Mouse (Mus musculus): ENCODE results near the gene Sfxn4. TPM values are rescaled to one million over a fixed set of nuclear protein-coding genes. Genes with fewer than 3 reads are reported as not detected.
A peak's percentile ranks its signal among the peaks of the same experiment; 100 is the strongest.

Gene Sfxn4
- total RNA-seq, 2 experiments from 2014 or later: 9.5 to 11.2 TPM

DNA sequence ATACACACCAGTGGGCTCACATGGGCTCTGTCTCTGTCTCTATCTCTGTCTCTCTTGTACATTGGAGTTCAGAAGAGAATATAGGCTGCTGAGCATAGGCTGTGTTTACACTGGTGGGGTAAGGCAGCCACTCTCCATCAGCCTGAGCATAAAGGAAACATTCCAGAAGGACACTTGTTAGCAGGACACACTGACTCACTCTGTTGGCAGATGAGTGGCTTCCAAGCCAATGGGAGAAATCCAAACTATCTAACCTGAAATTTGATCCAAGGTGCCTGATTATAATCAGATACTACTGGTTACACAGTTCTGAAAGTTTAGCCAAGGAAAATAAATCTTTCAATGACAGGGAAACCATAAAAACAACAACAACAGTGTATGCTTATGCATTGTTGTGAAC, 15.5 kb downstream of the Sfxn4 start:
- DNase-seq: no peak
- intact Hi-C loops (cut with DNase I): no loop called here

DNA sequence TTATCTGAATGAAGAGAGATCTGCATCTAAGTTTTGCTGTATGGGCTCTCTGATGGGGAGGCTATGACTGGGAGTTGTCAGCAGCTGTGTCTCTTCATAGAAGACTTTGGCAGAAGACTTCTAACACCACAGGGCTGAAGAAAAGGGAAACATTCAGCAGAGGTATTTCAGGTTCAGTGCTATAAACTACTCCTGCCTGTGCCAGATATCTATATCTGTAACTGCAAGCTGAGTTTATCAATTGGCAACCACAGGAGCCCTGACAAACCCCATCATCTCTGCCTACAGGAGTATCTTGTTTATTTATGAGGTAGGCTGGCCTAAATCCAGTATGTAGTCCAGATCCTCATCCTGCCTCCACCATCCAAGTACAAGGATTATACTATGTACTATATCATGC, 18.0 kb downstream of the Sfxn4 start:
- DNase-seq: no peak
- intact Hi-C loops (cut with DNase I): no loop called here

DNA sequence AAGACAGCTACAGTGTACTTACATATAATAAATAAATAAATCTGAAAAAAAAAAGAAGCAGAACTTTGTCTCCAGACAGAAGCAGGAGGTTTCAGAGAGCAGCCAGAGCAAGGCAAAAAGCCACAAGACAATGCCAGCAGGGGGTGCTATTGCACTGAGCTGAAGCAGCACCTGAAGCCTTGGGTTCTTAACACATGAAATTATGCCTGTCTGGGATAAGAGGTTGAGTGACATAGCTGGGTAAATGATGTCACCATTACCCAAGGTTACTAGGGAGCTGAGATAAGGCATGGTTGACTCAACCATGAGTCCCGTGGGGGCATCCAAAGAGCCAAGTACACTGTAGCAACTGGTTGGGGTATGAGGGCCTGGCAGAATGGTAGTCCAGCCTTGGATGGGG, 23.5 kb downstream of the Sfxn4 start:
- peak; percentile 71 for DNase-seq
- intact Hi-C loops (cut with DNase I): no loop called here

DNA sequence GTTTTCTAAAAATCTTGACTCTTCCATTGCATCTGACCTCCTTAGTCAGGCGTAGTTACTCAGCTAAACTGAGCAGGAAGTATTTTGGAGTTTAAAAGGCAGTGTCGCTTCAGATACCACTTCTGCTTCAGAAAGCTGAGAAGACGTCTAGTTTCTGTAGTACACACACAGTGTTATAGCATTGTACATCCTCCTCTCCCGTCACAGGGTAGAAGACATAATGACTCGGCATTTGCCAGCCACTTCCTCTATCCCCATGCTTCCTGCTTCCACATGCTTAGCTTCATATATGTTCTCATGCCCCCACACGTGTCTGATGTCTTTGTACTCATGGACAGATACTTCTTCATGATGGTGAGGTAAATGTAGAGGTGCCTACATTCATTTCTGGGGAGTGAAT, 42.6 kb downstream of the Sfxn4 start:
- intact Hi-C loops (cut with DNase I): loop anchor here (5.0 kb wide), 1 partner anchor 46 kb away; no protein-coding TSS in a partner anchor
- no peak for DNase-seq

DNA sequence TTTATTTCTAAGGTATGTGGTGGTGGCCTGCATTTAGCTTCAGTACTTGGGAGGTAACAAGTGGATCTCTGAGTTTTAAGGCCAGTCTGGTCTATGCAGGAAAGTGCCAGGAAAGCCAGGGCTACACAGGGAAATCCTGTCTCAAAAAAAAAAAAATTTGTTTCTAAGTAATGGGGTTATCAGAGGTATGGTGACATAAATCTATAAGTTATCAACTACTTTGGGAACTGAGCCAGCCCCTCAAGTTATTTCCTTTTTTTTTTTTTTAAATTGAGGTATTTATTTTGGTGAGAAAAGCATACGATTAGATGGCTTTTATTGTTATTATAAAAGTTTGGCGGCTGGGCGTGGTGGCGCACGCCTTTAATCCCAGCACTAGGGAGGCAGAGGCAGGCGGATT, 48.1 kb downstream of the Sfxn4 start:
- no peak for DNase-seq
- intact Hi-C loops (cut with DNase I): no loop called here

DNA sequence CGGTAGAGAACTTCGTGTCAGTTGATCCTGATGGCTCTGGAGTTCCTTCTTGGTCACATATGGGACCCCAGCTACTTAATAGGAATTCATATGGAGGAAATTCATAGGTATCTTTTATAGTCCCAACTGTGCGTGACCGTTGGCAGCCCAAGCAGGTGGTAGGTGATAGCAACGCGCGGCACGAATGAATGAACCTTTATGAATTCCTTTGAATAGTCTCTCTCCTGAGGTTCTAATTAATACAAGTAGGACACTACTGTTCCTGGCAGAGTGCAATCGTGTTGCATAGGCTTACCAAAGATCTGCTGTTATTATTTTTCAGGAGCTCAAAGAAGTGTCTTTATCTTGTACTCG, 49.3 kb downstream of the Sfxn4 start:
- DNase-seq: no peak
- intact Hi-C loops (cut with DNase I): no loop called here

DNA sequence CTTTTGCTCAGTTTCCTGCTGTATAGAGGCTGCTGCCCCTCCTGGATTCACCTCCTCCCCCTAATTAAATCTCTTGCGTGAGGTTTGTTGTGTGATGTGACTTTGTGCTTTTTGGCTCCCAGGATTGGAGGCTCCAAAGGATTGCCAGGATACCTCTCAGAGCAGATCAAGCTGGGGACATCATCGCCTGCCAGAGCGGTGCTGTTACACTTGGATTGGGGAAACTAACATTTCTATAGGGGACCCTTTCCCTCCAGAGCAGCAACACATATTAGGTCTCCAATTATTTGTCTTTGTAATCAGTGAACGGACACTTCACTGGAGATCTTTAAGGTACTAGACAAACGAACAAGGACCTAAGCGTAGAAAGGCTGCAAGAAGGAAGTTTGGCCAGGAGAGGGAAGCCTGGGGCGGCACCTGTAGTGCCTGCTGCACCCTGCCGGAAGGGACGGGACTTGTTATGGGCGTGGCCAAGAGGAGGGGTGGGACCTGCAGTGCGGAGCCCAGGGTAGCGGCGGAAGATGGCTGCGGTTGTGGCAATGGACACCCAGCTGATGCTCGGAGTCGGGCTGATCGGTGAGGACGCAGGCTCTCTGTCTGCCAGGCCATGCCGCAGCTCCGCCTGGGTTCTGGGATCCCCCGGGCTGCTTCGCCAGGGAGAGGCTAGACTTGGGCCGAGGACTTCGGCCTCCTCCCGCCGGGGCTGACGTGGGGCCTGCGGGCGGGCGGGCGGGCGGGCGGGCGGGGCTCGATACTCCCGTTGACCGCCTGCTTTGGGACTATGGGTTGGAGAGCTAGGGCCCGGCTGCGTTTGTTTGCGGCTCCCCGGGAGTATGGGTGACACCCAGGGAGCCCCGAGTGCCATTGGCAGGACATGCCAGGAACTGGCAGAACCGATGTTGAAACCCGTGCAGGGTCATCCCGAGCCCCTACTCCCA, 49.9 kb downstream of the Sfxn4 start, which contains the start of gene Fam45a:
Fam45a (plus strand) TSS at position 488 of the 938 bp plus-strand sequence.
- DNase-seq: peak; percentile 91
- intact Hi-C loops (cut with DNase I): no loop called here

DNA sequence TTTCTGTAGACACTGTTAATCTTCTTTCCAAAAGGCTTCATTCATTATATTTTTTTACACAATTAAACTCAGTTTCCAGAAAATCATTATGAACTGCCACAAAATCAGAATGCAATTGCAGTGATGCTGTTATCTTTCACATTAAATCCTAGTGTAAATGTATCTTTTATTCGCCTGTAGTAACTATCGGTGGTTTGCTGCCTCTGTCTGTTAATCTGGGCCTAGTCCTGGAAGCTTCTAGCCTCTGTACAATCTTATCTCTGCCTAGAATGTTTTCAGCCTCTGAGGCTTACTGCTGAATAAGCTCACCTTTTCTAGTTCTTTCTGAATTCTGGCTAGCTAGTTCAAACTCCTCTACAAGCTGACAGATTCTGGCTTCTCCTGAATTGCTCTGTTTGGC, 51.4 kb downstream of the Sfxn4 start:
- intact Hi-C loops (cut with DNase I): no loop called here
- no peak for DNase-seq

DNA sequence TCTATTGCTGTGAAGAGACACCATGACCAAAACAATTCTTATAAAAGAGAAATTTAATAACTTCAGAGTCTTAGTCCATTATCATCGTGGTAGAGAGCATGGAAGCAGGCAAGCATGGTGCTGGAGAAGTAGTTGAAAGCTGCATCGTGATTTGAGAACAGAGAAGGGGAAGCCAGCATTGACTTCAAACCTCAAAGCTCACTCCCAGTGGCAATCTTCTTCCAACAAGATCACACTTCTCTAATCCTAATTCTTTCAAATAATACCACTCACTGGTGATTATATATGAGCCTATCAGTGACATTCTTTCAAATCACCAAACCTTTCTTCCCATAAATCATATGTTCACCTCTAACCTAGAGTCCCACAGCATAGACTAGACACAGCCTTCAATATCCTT, 56.4 kb downstream of the Sfxn4 start:
- intact Hi-C loops (cut with DNase I): no loop called here
- no peak for DNase-seq

DNA sequence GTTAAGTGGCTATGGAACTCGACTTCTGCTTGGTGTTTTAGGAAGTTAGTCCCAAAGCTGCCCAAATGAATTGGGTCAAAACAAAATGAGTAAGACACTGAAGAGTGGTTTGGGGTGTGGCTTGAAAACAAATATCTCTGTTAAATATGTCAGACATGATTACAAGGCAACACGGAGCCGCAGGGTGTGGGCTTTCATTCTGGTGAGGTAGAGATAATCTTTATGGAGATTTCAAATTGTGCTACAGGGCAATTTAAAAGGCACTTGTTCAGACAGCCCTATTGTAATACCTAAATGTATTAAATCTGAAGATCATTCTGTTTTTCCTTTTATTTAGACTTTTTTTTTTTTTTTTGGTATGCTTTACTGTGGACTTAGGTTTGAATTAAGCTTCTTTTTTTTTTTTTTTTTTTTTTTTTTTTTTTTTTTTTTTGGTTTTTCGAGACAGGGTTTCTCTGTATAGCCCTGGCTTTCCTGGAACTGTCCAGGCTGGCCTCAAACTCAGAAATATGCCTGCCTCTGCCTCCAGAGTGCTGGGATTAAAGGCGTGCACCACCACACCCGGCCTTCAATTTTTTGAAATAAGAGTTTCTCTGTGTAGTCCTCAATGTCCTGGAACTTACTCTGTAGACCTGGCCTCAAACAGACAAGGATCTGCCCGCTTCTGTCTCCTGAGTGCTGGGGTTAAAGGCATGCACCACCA, 61.3 kb downstream of the Sfxn4 start:
- intact Hi-C loops (cut with DNase I): no loop called here
- DNase-seq: no peak

DNA sequence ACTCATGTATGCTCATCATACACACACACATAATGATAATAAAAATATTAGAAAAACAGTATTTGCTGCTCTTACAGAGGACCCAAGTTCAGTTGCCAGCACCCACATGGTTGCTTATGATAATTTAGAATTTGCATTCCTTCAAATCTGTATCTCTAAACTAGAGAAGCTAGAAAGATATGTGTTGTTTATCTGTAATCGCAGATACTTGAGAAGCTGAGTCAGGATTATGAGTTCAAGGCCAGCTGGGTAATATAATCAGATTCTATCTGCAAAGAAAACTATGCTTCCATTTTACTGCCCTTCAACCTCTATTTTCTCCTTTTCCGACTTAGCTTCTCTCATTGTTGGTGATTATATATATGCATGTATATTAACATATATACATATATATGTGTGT, 63.9 kb downstream of the Sfxn4 start:
- DNase-seq: no peak
- intact Hi-C loops (cut with DNase I): no loop called here

DNA sequence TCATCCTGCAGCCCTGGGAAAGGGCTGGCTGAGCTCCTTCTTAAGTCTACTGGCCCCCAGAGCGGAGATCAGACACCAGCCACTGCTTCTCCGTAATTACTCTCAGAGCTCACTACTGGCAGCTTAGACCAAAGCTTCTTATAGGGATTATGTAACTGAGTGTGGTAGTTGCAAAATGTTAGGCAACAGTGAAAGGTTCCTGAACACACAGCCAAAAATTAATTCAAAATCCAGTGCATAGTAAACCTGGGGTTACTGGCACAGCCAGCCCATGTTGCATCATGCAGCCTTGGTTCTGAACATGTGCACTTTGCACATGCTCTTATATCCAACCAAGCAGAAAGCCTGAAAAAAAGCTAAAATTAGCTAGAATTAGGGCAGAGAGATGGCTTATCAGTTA, 66.0 kb downstream of the Sfxn4 start:
- intact Hi-C loops (cut with DNase I): no loop called here
- no peak for DNase-seq

DNA sequence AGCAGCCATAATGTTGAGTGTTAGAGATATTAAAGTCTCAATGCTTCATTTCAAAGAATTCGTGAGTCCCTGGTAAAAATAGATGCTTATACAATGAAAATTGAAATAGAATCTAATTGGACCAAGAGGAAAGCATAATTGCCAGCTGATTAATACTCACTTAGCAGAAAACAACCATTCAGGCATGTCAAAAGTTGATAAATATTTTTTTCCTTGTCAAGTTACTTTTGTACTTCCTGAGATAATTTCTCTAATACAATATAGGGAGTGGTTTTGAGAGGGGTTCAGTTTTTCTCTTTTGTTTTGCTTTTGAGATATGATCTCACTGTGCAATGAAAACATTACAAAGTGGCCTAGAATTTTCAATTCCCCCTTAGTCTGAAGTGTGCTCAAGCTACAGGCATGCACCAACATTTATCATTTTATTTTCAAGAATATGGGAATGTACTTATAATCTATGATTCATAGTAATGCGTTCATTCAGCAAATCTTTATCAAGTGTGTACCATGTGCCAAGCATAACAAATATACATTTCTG, 68.0 kb downstream of the Sfxn4 start:
- intact Hi-C loops (cut with DNase I): no loop called here
- no peak for DNase-seq

DNA sequence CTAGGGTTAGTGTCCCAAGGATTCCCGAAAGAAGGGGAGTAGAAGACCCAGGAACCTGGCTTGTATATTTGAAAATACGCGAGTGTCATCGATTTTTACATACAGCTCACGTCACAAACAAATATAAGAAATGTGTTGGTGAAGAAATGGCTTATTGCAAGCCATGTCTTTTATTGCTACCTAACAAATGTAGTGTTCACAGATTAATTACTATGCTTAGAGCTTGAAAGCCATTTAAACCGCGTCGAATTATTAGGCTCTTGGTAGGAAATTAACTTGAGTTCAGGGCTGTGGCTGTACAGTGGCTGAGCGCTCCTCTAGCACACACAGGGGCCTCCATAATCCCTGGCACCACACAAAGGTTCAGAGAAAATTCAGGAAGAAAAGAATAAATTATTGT, 70.1 kb downstream of the Sfxn4 start:
- no peak for DNase-seq
- intact Hi-C loops (cut with DNase I): no loop called here

DNA sequence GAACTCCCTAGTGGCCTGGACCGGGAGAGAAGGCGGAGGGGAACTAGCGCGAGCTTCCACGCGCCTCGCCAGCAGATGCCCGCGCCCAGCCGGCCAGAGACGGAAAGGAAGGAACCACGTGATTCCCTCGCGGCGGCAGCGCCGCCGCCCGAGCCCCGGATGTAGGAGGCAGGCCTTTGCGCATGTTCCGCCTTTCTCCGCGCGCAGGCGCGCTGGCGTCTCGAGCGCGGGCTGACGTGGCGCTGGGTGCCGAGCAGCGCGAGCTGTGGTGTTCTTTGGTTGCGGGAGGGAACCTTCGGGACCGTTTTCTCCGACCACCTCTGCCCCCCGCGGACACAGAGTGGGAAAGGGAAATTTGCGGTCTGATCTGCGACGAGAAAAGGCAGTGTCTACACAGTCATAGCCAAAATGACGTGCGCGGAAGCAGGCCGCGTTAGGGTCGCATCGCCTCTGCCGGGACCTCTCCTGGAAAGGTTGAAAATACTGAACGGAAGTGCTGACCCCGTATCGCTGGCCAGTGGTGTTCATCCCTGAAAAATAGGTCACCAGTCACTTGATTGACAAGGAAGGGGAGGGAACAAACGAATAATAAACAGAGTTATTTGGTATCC, 70.6 kb downstream of the Sfxn4 start, which contains the start of gene Eif3a:
Eif3a (minus strand) TSS at position 108 of the 611 bp plus-strand sequence.
- intact Hi-C loops (cut with DNase I): no loop called here
- DNase-seq: peak; percentile 97

DNA sequence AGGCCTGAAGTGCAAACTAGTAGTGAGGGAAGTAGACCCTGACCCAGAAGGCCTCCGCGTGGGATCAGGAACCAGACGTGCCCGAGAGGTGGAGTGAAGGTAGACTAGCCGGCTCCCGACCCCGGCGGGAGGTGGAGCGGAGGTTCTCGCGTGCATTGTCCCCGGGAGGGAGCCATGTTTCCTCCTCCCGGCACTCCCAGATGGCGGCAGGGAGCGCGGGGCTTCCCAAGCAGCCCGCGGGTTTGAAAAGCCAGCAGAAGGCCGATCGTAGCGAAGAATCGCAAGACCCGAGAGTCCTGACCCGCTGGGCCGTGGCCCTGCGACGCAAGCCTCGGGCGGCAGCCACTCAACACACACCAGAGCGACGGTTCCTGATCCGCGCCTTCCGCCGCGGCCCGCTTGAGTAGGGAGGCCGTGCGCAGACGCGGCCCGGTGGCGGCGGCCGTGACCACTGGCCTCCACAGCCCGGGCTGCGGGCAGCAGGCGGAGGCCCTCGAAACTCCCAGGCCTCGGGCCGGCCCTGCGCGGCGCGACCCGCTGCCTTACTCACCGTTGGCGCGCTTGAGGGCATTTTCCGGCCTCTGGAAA, 71.3 kb downstream of the Sfxn4 start:
- peak; percentile 64 for DNase-seq
- intact Hi-C loops (cut with DNase I): no loop called here

DNA sequence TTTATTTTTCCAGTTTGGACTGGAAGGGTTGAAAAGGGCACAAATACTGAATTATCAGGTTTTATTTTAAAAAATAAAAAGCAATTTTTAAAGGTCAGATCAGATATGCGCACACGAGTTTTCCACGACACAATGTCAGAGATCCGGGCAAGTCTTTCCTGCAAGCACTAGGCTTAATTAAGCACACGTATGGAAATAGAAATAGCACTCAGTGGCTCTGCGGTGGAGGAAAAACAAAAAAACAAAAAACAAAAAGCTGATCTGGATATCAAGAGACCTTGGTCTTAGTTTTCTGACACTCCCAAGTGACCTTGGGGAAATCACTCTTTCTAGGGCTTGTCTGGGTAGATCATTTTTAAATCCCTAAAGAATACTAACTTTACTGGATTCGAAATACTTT, 71.8 kb downstream of the Sfxn4 start:
- intact Hi-C loops (cut with DNase I): no loop called here
- no peak for DNase-seq

DNA sequence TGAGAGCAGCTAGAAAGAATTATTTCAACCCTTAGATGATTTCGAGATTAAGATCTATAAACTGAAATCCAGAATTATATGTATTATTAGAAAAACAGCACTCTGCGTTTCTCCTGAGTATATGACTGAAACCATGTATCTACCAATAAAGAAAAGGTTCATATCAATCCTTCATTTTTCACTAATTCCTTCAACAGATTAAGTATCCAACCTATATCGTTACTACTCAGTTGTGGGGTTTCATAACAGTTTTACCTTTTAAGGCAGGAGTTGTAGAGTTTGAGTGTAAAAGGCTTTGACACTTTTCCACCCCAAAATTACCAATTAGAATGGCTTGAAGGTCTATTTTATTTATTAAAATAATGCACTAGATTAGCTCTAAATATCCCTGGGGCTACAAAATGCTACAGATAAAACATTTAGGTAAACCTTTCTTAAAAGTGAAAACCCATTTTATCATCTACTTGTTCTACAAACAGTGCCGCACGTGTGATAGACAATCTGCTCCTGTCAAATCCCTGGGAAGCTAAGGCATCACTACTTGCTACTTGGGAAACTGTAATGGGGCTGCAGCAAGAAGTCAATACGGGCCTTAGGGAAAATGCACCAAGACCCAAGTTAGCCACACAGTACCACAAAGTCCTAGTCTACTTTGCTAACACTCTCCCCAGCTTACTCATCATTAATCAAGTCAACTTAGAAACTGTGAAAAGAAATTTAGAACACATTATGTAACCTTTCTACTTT, 72.9 kb downstream of the Sfxn4 start:
- DNase-seq: no peak
- intact Hi-C loops (cut with DNase I): no loop called here

DNA sequence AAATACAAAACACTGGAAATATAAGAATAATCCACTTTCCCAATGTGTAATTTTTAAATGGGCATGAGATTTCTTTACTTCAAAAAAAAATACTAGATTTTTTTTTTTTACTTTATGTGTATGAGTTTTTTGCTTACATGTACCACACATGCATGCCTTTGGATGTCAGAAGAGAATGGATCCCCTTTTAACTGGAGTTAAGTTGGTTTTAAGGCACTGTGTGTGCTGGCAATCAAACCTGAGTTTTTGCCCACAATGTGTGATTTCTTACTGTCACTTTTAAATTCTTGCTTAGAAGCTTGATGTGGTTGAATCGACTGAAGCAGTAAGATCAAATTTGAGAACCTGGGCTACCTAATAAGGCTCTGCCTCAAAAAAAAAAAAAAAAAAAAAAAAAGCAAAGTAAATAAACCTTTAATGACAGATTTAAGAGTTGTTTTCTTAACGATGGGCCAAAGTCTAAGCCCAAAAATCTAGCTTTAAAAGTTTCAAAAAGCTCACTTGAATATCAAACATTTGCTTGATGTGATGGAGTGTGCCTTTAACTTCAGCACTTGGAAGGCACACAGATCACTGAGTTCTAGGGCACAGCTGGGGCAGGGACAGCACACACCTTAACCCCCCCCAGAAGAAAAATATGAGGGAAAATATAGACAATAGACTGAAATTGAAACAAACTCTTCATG, 73.7 kb downstream of the Sfxn4 start:
- intact Hi-C loops (cut with DNase I): no loop called here
- DNase-seq: no peak

Measured in left cerebral cortex, postnatal 4 days (tissue).